Mouse (Mus musculus) kidney, adult 8-10 months (tissue): ENCODE results near the gene Zfp628.
A peak's percentile ranks its signal among the peaks of the same experiment; 100 is the strongest.

ENCODE experiments used
- DNase-seq, 2 experiments: peaks; one replicate each; pipeline ENCODE4 v3.0.0; 2022

Zfp628 gene

GRCm38 (mm10) chr7:4943223-4943815, 28.3 kb downstream of the Zfp628 start:
- DNase-seq = peak; percentile 94 to 97

GRCm38 (mm10) chr7:4947855-4948254, 32.8 kb downstream of the Zfp628 start:
- DNase-seq = no peak

- no peak for DNase-seq
These were observed 33.4 kb downstream of the Zfp628 start for GRCm38 (mm10) chr7:4948386-4948785.

GRCm38 (mm10) chr7:4950561-4951342, 35.7 kb downstream of the Zfp628 start:
- DNase-seq = no peak

GRCm38 (mm10) chr7:4953815-4954445, 38.9 kb downstream of the Zfp628 start:
- DNase-seq = no peak

- DNase-seq = no peak
These were observed 42.3 kb downstream of the Zfp628 start for GRCm38 (mm10) chr7:4957361-4957760.

- DNase-seq = no peak
These were observed 48.5 kb downstream of the Zfp628 start for GRCm38 (mm10) chr7:4963527-4963926.

GRCm38 (mm10) chr7:4964272-4964671, 49.3 kb downstream of the Zfp628 start, which contains the start of gene Sbk2:
TSS of gene Sbk2 (minus strand) at chr7:4964406.
- peak; percentile 62 to 81 for DNase-seq

- no peak for DNase-seq
These were observed 50.0 kb downstream of the Zfp628 start for GRCm38 (mm10) chr7:4964988-4965387.

- no peak for DNase-seq
These were observed 56.1 kb downstream of the Zfp628 start, which contains the start of gene Sbk3 for GRCm38 (mm10) chr7:4971068-4971467. TSS of gene Sbk3 (minus strand) at chr7:4971168.
